Mouse (Mus musculus): Measurements from ENCODE around the gene Dcn. TPM values are rescaled to one million over a fixed set of nuclear protein-coding genes. Genes with fewer than 3 reads are reported as not detected.

Dcn gene
- total and polyA plus RNA-seq, 2 experiments from 2014 or later = 52.2 to 56.7 TPM

DNA sequence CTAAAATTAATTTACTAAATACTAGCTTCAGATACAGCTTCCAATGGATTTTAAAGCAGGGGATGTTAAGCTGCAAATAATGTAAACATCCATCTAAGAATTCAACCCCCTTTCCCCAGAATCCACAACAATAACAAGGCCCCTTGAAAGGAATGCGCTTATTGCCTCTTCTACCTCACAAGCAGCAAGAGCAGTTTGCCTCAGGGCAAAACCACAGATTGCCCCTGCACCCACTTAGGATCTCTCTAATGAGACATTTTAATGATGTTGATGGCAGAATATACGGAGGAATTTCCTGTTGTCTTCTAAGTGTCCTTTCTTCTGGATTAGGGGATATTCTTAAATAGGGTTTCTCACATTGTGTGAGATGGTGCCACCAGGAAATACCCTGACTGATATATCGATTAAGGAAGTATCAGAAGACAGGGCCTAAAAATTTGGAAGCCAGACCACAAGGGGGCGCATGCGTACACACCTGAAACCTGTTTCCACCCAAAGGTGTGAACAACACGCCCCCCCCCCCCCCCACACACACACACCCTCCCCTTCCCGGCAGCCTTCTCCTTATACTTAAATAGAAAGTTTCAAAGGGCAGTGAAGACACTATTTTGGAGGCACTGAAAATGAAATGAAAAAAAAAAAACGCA is 88.2 kb downstream of the Dcn start:
- H3K4me1 ChIP-seq (ENCODE audit: insufficient read depth, low read length) = no peaks in the 10 kb centered on the region
- H3K4me3 ChIP-seq (ENCODE audit: low read depth, low read length) = no peak overlapping the region
- no peaks in the 10 kb centered on the region for H3K27me3 ChIP-seq (ENCODE audit: insufficient read depth, low read length)
- ATAC-seq (ENCODE audit: low FRiP score) = no peak
- H3K9ac ChIP-seq (replicated peaks; ENCODE audit: low read length, poor library complexity, severe bottlenecking) = no peak overlapping the region
- 0 out of 2 replicates have a peak, but pooled peaks have one; percentile 11 for TF ChIP-seq CTCF (IDR thresholded peaks at IDR 0.05)
- no peak overlapping the region for H3K27ac ChIP-seq (ENCODE audit: low read depth, low read length)
- DNase-seq (ENCODE audit: low spot score) = no peak
- H3K36me3 ChIP-seq (ENCODE audit: insufficient read depth, low read length) = no peaks in the 10 kb centered on the region
- H3K4me2 ChIP-seq (ENCODE audit: low read depth, low read length, poor library complexity, severe bottlenecking) = no peak overlapping the region
- no peaks in the 10 kb centered on the region for H3K9me3 ChIP-seq (ENCODE audit: low read length)
- 64% methylated on average over 8 of the region's 8 CpGs for WGBS

Other genes with a start within 250 kb of the Dcn start
- gene Lum, start 85.5 kb downstream of the Dcn start, total RNA-seq (2014; rRNA removed) = 4.9 and 5.6 TPM in 2 replicates
- 7.8 and 8.2 TPM in 2 replicates for gene Lum, start 85.5 kb downstream of the Dcn start, polyA plus RNA-seq (2015; fragmentation: Nextera tagmentation; extraction: Ambion mirVana)
- not detected in 2 replicates for gene Kera, start 127.3 kb downstream of the Dcn start, total RNA-seq (2014; rRNA removed)
- gene Kera, start 127.3 kb downstream of the Dcn start, polyA plus RNA-seq (2015; fragmentation: Nextera tagmentation; extraction: Ambion mirVana) = not detected in 2 replicates
- gene Epyc, start 164.5 kb downstream of the Dcn start, total RNA-seq (2014; rRNA removed) = 0.55 and 0.57 TPM in 2 replicates
- 0.54 and 0.98 TPM in 2 replicates for gene Epyc, start 164.5 kb downstream of the Dcn start, polyA plus RNA-seq (2015; fragmentation: Nextera tagmentation; extraction: Ambion mirVana)
- not detected in 2 replicates for gene Ccer1, start 213.4 kb downstream of the Dcn start, total RNA-seq (2014; rRNA removed)
- not detected in 2 replicates for gene Ccer1, start 213.4 kb downstream of the Dcn start, polyA plus RNA-seq (2015; fragmentation: Nextera tagmentation; extraction: Ambion mirVana)
- gene C030005K15Rik, start 247.1 kb downstream of the Dcn start, total RNA-seq (2014; rRNA removed) = 0.11 TPM in 1 of 2 replicates, not detected in the other
- gene C030005K15Rik, start 247.1 kb downstream of the Dcn start, polyA plus RNA-seq (2015; fragmentation: Nextera tagmentation; extraction: Ambion mirVana) = not detected in 2 replicates

Measured in midbrain, postnatal 0 days (tissue).